Mouse (Mus musculus) intestine, embryonic 14.5 days (tissue): Measurements from ENCODE around the gene 4921524J17Rik. TPM values are rescaled to one million over a fixed set of nuclear protein-coding genes. Genes with fewer than 3 reads are reported as not detected.

Experiments
- ATAC-seq: fragments of 200-750 bp; cut with Nextera tagmentation; replicated peaks from 2 replicates; pipeline ENCODE4 v1.8.0; 2017; ENCODE audit warnings: low read depth, moderate number of reproducible peaks, moderate TSS enrichment, moderate library complexity; ENCODE audit not compliant: low FRiP score, low TSS enrichment
- DNase-seq: peaks from one replicate; pipeline ENCODE4 v3.0.0-alpha.2; 2018; ENCODE audit warnings: low spot score
- H3K27ac ChIP-seq: fragments of 300-500 bp; sonication (generic); 2 replicates; pipeline ENCODE4 v1.5.1; 2014; ENCODE audit warnings: low read depth, mild to moderate bottlenecking, control low read depth
- H3K27me3 ChIP-seq: fragments of 300-500 bp; sonication (generic); replicated peaks from 2 replicates; pipeline ENCODE4 v1.6.1; 2014; ENCODE audit warnings: low read length, control low read depth; ENCODE audit not compliant: control insufficient read depth, insufficient read depth
- H3K36me3 ChIP-seq: fragments of 300-500 bp; sonication (generic); 2 replicates; pipeline ENCODE4 v1.6.1; 2014; ENCODE audit warnings: low read length, control low read depth; ENCODE audit not compliant: control insufficient read depth, insufficient read depth
- H3K4me1 ChIP-seq: fragments of 300-500 bp; sonication (generic); replicated peaks from 2 replicates; pipeline ENCODE4 v1.6.1; 2014; ENCODE audit warnings: low read length, control low read depth, mixed read lengths; ENCODE audit not compliant: control insufficient read depth, insufficient read depth
- H3K4me2 ChIP-seq: fragments of 300-500 bp; sonication (generic); 2 replicates; pipeline ENCODE4 v1.6.1; 2014; ENCODE audit warnings: low read length
- H3K4me3 ChIP-seq: fragments of 300-500 bp; sonication (generic); 2 replicates; pipeline ENCODE4 v1.5.1; 2014; ENCODE audit warnings: low read depth, low read length, control low read depth, mixed read lengths
- H3K9ac ChIP-seq: fragments of 300-500 bp; sonication (generic); 2 replicates; pipeline ENCODE4 v1.6.1; 2014; ENCODE audit warnings: mild to moderate bottlenecking, low read length
- H3K9me3 ChIP-seq: fragments of 300-500 bp; sonication (generic); 2 replicates; pipeline ENCODE4 v1.6.1; 2016; ENCODE audit warnings: low read length, control low read depth; ENCODE audit not compliant: control insufficient read depth
- WGBS: fragments of 180-500 bp; shearing (Covaris S2); extraction: QIAGEN DNeasy Blood & Tissue Kit; methylation state at CpG from one replicate; pipeline ENCODE4 v1.1.7; 2014; 5-methylcytosine and 5-hydroxymethylcytosine counted together
- polyA plus RNA-seq: library from polyadenylated mRNA; unstranded; fragments of >200 nt; fragmentation: Nextera tagmentation; extraction: Ambion mirVana; gene quantifications from 2 replicates; pipeline ENCODE4 v1.2.1, GENCODE M21; 2014

Gene 4921524J17Rik
- polyA plus RNA-seq, 1 experiment from 2014 or later = 36.7 TPM

GRCm38 (mm10) chr8:85433017-85433393 lies 372 bp upstream of the 4921524J17Rik start:
- Histone ChIP-seq H3K4me1 (peaks cover 18% of the 10 kb centered on the region), H3K27me3 (no peaks in the 10 kb centered on the region), H3K27ac (peak overlapping the region; percentile 90; the same call in 1 of the 2 replicates), H3K9me3 (no peaks in the 10 kb centered on the region), H3K4me2 (peak overlapping the region; percentile 66), H3K36me3 (no peaks in the 10 kb centered on the region), H3K9ac (0 out of 2 replicates have a peak overlapping the region, but pooled peaks have one; percentile 25), H3K4me3 (peak overlapping the region; percentile 89)
- DNase-seq = no peak
- WGBS = 4% methylated on average over 6 of the region's 6 CpGs
- ATAC-seq = peak; percentile 59

- WGBS = 10% methylated on average over 10 of the region's 10 CpGs
- ATAC-seq = no peak
Observed at GRCm38 (mm10) chr8:85431281-85432167, 1.1 kb downstream of the 4921524J17Rik start.

GRCm38 (mm10) chr8:85430801-85431200 lies 1.8 kb downstream of the 4921524J17Rik start:
- ATAC-seq = no peak
- WGBS = 25% methylated on average over 3 of the region's 3 CpGs
- peak overlapping the region; percentile 29; the same call in 1 of the 2 replicates for H3K9ac ChIP-seq
- no peak overlapping the region for H3K27ac ChIP-seq
- peak overlapping the region; percentile 66 for H3K4me2 ChIP-seq
- DNase-seq = peak; percentile 60
- peak overlapping the region; percentile 89 for H3K4me3 ChIP-seq
- no peaks in the 10 kb centered on the region for H3K36me3 ChIP-seq
- H3K9me3 ChIP-seq = no peaks in the 10 kb centered on the region
- H3K27me3 ChIP-seq = no peaks in the 10 kb centered on the region
- H3K4me1 ChIP-seq = peaks cover 25% of the 10 kb centered on the region

More at GRCm38 (mm10) chr8:85431281-85432167, 1.1 kb downstream of the 4921524J17Rik start:
- H3K4me3 ChIP-seq = peak overlapping the region; percentile 89
- peak overlapping the region; percentile 66 for H3K4me2 ChIP-seq
- peak overlapping the region; percentile 94 for H3K9ac ChIP-seq
- peaks cover 25% of the 10 kb centered on the region for H3K4me1 ChIP-seq
- H3K36me3 ChIP-seq = no peaks in the 10 kb centered on the region
- DNase-seq = no peak
- no peaks in the 10 kb centered on the region for H3K27me3 ChIP-seq
- peak overlapping the region; percentile 90 for H3K27ac ChIP-seq
- H3K9me3 ChIP-seq = no peaks in the 10 kb centered on the region

- Histone ChIP-seq H3K27ac (no peak overlapping the region), H3K9ac (no peak overlapping the region), H3K4me2 (no peak overlapping the region)
Observed at GRCm38 (mm10) chr8:85429219-85429618, 3.4 kb downstream of the 4921524J17Rik start.

GRCm38 (mm10) chr8:85427026-85427425 lies 5.6 kb downstream of the 4921524J17Rik start:
- no peak for ATAC-seq
- no peaks in the 10 kb centered on the region for H3K27me3 ChIP-seq
- peaks cover 3% of the 10 kb centered on the region; the same call in 1 of the 2 replicates for H3K36me3 ChIP-seq
- no peak overlapping the region for H3K4me2 ChIP-seq
- DNase-seq = peak; percentile 41
- H3K27ac ChIP-seq = no peak overlapping the region
- no peak overlapping the region for H3K9ac ChIP-seq
- WGBS = 53% methylated on average over 4 of the region's 4 CpGs
- peaks cover 25% of the 10 kb centered on the region for H3K4me1 ChIP-seq
- H3K9me3 ChIP-seq = no peaks in the 10 kb centered on the region
- H3K4me3 ChIP-seq = no peak overlapping the region

More at GRCm38 (mm10) chr8:85429219-85429618, 3.4 kb downstream of the 4921524J17Rik start:
- Histone ChIP-seq H3K36me3 (no peaks in the 10 kb centered on the region), H3K9me3 (no peaks in the 10 kb centered on the region), H3K27me3 (no peaks in the 10 kb centered on the region), H3K4me3 (no peak overlapping the region), H3K4me1 (peaks cover 25% of the 10 kb centered on the region)
- 30% methylated on average over 4 of the region's 4 CpGs for WGBS
- DNase-seq (peak; percentile 33), ATAC-seq (no peak)

GRCm38 (mm10) chr8:85421329-85421728 lies 11.3 kb downstream of the 4921524J17Rik start:
- Histone ChIP-seq H3K9me3 (no peaks in the 10 kb centered on the region), H3K27ac (no peak overlapping the region), H3K36me3 (peaks cover 12% of the 10 kb centered on the region), H3K4me3 (no peak overlapping the region), H3K4me2 (no peak overlapping the region), H3K4me1 (no peaks in the 10 kb centered on the region; the same call in 1 of the 2 replicates), H3K9ac (no peak overlapping the region), H3K27me3 (no peaks in the 10 kb centered on the region)
- DNase-seq (no peak), ATAC-seq (no peak)
- 87% methylated on average over 1 of the region's 1 CpGs for WGBS

- H3K27me3 ChIP-seq = no peaks in the 10 kb centered on the region
- no peak overlapping the region for H3K27ac ChIP-seq
- H3K9ac ChIP-seq = no peak overlapping the region
- peaks cover 19% of the 10 kb centered on the region for H3K36me3 ChIP-seq
- H3K4me3 ChIP-seq = no peak overlapping the region
- no peaks in the 10 kb centered on the region for H3K9me3 ChIP-seq
- DNase-seq (no peak), ATAC-seq (no peak)
- no peak overlapping the region for H3K4me2 ChIP-seq
- no peaks in the 10 kb centered on the region for H3K4me1 ChIP-seq
- WGBS = 70% methylated on average over 3 of the region's 3 CpGs
Observed at GRCm38 (mm10) chr8:85408526-85408925, 24.1 kb downstream of the 4921524J17Rik start.

GRCm38 (mm10) chr8:85408053-85408505 lies 24.6 kb downstream of the 4921524J17Rik start:
- peak; percentile 62 for ATAC-seq
- DNase-seq = no peak
- 70% methylated on average over 7 of the region's 7 CpGs for WGBS
- Histone ChIP-seq H3K4me3 (no peak overlapping the region), H3K27me3 (no peaks in the 10 kb centered on the region), H3K9me3 (no peaks in the 10 kb centered on the region), H3K4me2 (no peak overlapping the region), H3K4me1 (no peaks in the 10 kb centered on the region), H3K27ac (no peak overlapping the region), H3K9ac (no peak overlapping the region), H3K36me3 (peaks cover 19% of the 10 kb centered on the region)
